Mouse (Mus musculus): Measurements from ENCODE around the gene Pcsk5.

Pcsk5 gene

GRCm38 (mm10) chr19:17396802-17397201, 440.6 kb downstream of the Pcsk5 start:
- no peak for DNase-seq (ENCODE audit: low spot score in 2 of 2)

- peak; percentile 83 to 87 for DNase-seq (ENCODE audit: low spot score in 2 of 2)
Measured at GRCm38 (mm10) chr19:17393841-17394591, 443.4 kb downstream of the Pcsk5 start, which contains the start of gene Rfk. TSS of gene Rfk (plus strand) at chr19:17394043.

- no peak for DNase-seq (ENCODE audit: low spot score in 2 of 2)
Measured at GRCm38 (mm10) chr19:17392866-17393265, 444.6 kb downstream of the Pcsk5 start.

DNA sequence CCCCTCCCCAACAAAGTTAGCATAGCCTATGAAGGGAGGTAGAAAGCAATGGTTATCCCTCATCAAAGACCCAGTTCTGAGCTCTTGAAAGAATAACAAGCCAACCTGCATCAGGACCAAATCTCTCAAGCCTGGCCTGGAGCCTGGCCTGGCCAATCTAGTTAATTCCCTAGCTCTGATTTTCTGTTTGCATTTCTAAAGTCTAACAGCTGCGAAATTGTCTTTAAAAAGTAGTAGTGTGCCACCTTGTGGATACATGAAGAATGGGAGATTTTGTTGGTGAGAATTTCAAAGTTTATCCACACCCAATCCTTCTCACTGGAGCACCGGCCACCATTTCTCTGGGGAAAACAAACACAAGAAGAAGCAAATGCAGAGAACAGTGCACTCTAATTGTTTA, 449.0 kb downstream of the Pcsk5 start:
- DNase-seq (ENCODE audit: low spot score in 2 of 2): peak in 1 of 2 experiments; percentile 8

- DNase-seq (ENCODE audit: low spot score in 2 of 2): no peak
Measured at GRCm38 (mm10) chr19:17386424-17386823, 451.0 kb downstream of the Pcsk5 start.

- DNase-seq (ENCODE audit: low spot score in 2 of 2): no peak
Measured at GRCm38 (mm10) chr19:17385426-17385825, 452.0 kb downstream of the Pcsk5 start.

DNA sequence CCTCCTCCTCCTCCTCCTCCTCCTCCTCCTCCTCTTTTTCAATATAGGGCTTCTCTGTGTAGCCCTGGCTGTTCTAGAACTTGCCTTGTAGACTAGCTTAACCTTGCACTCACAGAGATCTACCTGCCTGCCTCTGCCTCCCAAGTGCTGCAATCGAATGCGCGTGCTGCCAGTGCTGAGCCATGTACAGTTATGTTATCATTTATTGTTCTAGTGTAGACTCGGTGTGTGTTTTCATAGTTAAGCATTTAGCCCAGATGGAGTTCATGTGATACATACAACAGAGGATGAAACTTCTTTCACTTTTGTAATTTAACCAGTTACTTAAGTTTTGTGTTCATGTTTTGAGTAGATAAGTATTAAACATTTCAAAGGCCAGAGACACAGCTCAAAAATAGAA, 452.4 kb downstream of the Pcsk5 start:
- DNase-seq (ENCODE audit: low spot score in 2 of 2): no peak

GRCm38 (mm10) chr19:17382807-17383397, 454.5 kb downstream of the Pcsk5 start:
- DNase-seq (ENCODE audit: low spot score in 2 of 2): peak; percentile 13 to 20

All from right cerebral cortex, adult 2 months (tissue).